Mouse (Mus musculus): ENCODE measurements around the gene Capzb. TPM values are rescaled to one million over a fixed set of nuclear protein-coding genes. Genes with fewer than 3 reads are reported as not detected.

The Capzb gene
- polyA plus RNA-seq, 1 experiment from 2014 or later, result 244 TPM

GRCm38 (mm10) chr4:139309651-139310050, 117.0 kb downstream of the Capzb start:
- Histone ChIP-seq H3K27me3 (ENCODE audit: control insufficient read depth, insufficient read depth, low read length) (no peaks in the 10 kb centered on the region; the same call in 1 of the 2 replicates), H3K27ac (ENCODE audit: low read depth, low read length) (no peak overlapping the region), H3K4me2 (peak overlapping the region; percentile 86), H3K36me3 (ENCODE audit: control insufficient read depth, insufficient read depth, low read length) (peaks cover 4% of the 10 kb centered on the region), H3K4me1 (ENCODE audit: control insufficient read depth, insufficient read depth, low read length) (peaks cover 13% of the 10 kb centered on the region), H3K4me3 (ENCODE audit: low read depth, low read length) (peak overlapping the region; percentile 69), H3K9ac (ENCODE audit: low read length) (peak overlapping the region; percentile 88), H3K9me3 (ENCODE audit: control insufficient read depth, low read length) (no peaks in the 10 kb centered on the region)
- ATAC-seq (ENCODE audit: low FRiP score) (no peak), DNase-seq (ENCODE audit: low spot score, missing footprints) (no peak)
- whole genome bisulfite sequencing, result 23% methylated on average over 6 of the region's 6 CpGs

- H3K4me1 ChIP-seq (ENCODE audit: control insufficient read depth, insufficient read depth, low read length), result peaks cover 13% of the 10 kb centered on the region
These were observed 117.6 kb downstream of the Capzb start, which contains the start of the genes Pqlc2 and Akr7a5 for GRCm38 (mm10) chr4:139310171-139310898. TSS of gene Pqlc2 (minus strand) at chr4:139310708. TSS of gene Akr7a5 (plus strand) at chr4:139310744.

GRCm38 (mm10) chr4:139310899-139311701, 118.4 kb downstream of the Capzb start:
- Histone ChIP-seq H3K9me3 (ENCODE audit: control insufficient read depth, low read length) (no peaks in the 10 kb centered on the region), H3K4me1 (ENCODE audit: control insufficient read depth, insufficient read depth, low read length) (peaks cover 13% of the 10 kb centered on the region), H3K4me2 (peak overlapping the region; percentile 86), H3K27ac (ENCODE audit: low read depth, low read length) (peak overlapping the region; percentile 25; the same call in 1 of the 2 replicates), H3K4me3 (ENCODE audit: low read depth, low read length) (peak overlapping the region; percentile 69), H3K27me3 (ENCODE audit: control insufficient read depth, insufficient read depth, low read length) (no peaks in the 10 kb centered on the region; the same call in 1 of the 2 replicates), H3K36me3 (ENCODE audit: control insufficient read depth, insufficient read depth, low read length) (peaks cover 6% of the 10 kb centered on the region), H3K9ac (ENCODE audit: low read length) (peak overlapping the region; percentile 88)
- WGBS, result under 1% methylated on average over 53 of the region's 53 CpGs
- ATAC-seq (ENCODE audit: low FRiP score) (peak; percentile 82; the same call in 1 of the 2 replicates), DNase-seq (ENCODE audit: low spot score, missing footprints) (peak; percentile 86)

More at GRCm38 (mm10) chr4:139310171-139310898, 117.6 kb downstream of the Capzb start, which contains the start of the genes Pqlc2 and Akr7a5:
- Histone ChIP-seq H3K27me3 (ENCODE audit: control insufficient read depth, insufficient read depth, low read length) (no peaks in the 10 kb centered on the region; the same call in 1 of the 2 replicates), H3K36me3 (ENCODE audit: control insufficient read depth, insufficient read depth, low read length) (peaks cover 4% of the 10 kb centered on the region), H3K27ac (ENCODE audit: low read depth, low read length) (peak within 1 kb of the TSS; percentile 25; the same call in 1 of the 2 replicates), H3K4me3 (ENCODE audit: low read depth, low read length) (peak within 1 kb of the TSS; percentile 69), H3K4me2 (peak within 1 kb of the TSS; percentile 86), H3K9me3 (ENCODE audit: control insufficient read depth, low read length) (no peaks in the 10 kb centered on the region), H3K9ac (ENCODE audit: low read length) (peak within 1 kb of the TSS; percentile 88)
- under 1% methylated on average over 61 of the region's 63 CpGs for WGBS
- ATAC-seq (ENCODE audit: low FRiP score) (peak; percentile 92), DNase-seq (ENCODE audit: low spot score, missing footprints) (peak; percentile 100)

- H3K27me3 ChIP-seq (ENCODE audit: control insufficient read depth, insufficient read depth, low read length), result no peaks in the 10 kb centered on the region; the same call in 1 of the 2 replicates
- peaks cover 13% of the 10 kb centered on the region for H3K4me1 ChIP-seq (ENCODE audit: control insufficient read depth, insufficient read depth, low read length)
- WGBS, result 23% methylated on average over 14 of the region's 14 CpGs
- H3K36me3 ChIP-seq (ENCODE audit: control insufficient read depth, insufficient read depth, low read length), result peaks cover 6% of the 10 kb centered on the region
- H3K9ac ChIP-seq (ENCODE audit: low read length), result peak overlapping the region; percentile 88
- H3K4me3 ChIP-seq (ENCODE audit: low read depth, low read length), result peak overlapping the region; percentile 69
- DNase-seq (ENCODE audit: low spot score, missing footprints) (no peak), ATAC-seq (ENCODE audit: low FRiP score) (no peak)
- no peaks in the 10 kb centered on the region for H3K9me3 ChIP-seq (ENCODE audit: control insufficient read depth, low read length)
- H3K27ac ChIP-seq (ENCODE audit: low read depth, low read length), result no peak overlapping the region
- peak overlapping the region; percentile 86 for H3K4me2 ChIP-seq
These were observed 119.0 kb downstream of the Capzb start for GRCm38 (mm10) chr4:139311707-139312106.

- no peak for ATAC-seq (ENCODE audit: low FRiP score)
- 55% methylated on average over 4 of the region's 4 CpGs for WGBS
- no peak overlapping the region for H3K4me3 ChIP-seq (ENCODE audit: low read depth, low read length)
- H3K27me3 ChIP-seq (ENCODE audit: control insufficient read depth, insufficient read depth, low read length), result no peaks in the 10 kb centered on the region; the same call in 1 of the 2 replicates
- peaks cover 13% of the 10 kb centered on the region for H3K4me1 ChIP-seq (ENCODE audit: control insufficient read depth, insufficient read depth, low read length)
- peaks cover 6% of the 10 kb centered on the region for H3K36me3 ChIP-seq (ENCODE audit: control insufficient read depth, insufficient read depth, low read length)
- H3K9me3 ChIP-seq (ENCODE audit: control insufficient read depth, low read length), result no peaks in the 10 kb centered on the region
- no peak overlapping the region for H3K9ac ChIP-seq (ENCODE audit: low read length)
- H3K27ac ChIP-seq (ENCODE audit: low read depth, low read length), result no peak overlapping the region
- no peak for DNase-seq (ENCODE audit: low spot score, missing footprints)
- H3K4me2 ChIP-seq, result no peak overlapping the region
These were observed 119.9 kb downstream of the Capzb start for GRCm38 (mm10) chr4:139312632-139313031.

- peaks cover 9% of the 10 kb centered on the region for H3K36me3 ChIP-seq (ENCODE audit: control insufficient read depth, insufficient read depth, low read length)
- DNase-seq (ENCODE audit: low spot score, missing footprints) (no peak), ATAC-seq (ENCODE audit: low FRiP score) (no peak)
- no peaks in the 10 kb centered on the region for H3K4me1 ChIP-seq (ENCODE audit: control insufficient read depth, insufficient read depth, low read length)
- no peaks in the 10 kb centered on the region for H3K9me3 ChIP-seq (ENCODE audit: control insufficient read depth, low read length)
- 95% methylated on average over 11 of the region's 11 CpGs for WGBS
- H3K4me2 ChIP-seq, result no peak overlapping the region
- no peak overlapping the region for H3K27ac ChIP-seq (ENCODE audit: low read depth, low read length)
- no peaks in the 10 kb centered on the region for H3K27me3 ChIP-seq (ENCODE audit: control insufficient read depth, insufficient read depth, low read length)
- no peak overlapping the region for H3K9ac ChIP-seq (ENCODE audit: low read length)
- no peak overlapping the region for H3K4me3 ChIP-seq (ENCODE audit: low read depth, low read length)
These were observed 125.8 kb downstream of the Capzb start for GRCm38 (mm10) chr4:139318449-139318848.

- WGBS, result 95% methylated on average over 4 of the region's 4 CpGs
- H3K4me1 ChIP-seq (ENCODE audit: control insufficient read depth, insufficient read depth, low read length), result no peaks in the 10 kb centered on the region
These were observed 127.0 kb downstream of the Capzb start for GRCm38 (mm10) chr4:139319740-139320139.

GRCm38 (mm10) chr4:139330605-139331004, 137.9 kb downstream of the Capzb start:
- no peak overlapping the region; the same call in 1 of the 2 replicates for H3K4me3 ChIP-seq (ENCODE audit: low read depth, low read length)
- 12% methylated on average over 10 of the region's 10 CpGs for WGBS

More at GRCm38 (mm10) chr4:139319740-139320139, 127.0 kb downstream of the Capzb start:
- Histone ChIP-seq H3K36me3 (ENCODE audit: control insufficient read depth, insufficient read depth, low read length) (peaks cover 6% of the 10 kb centered on the region), H3K9ac (ENCODE audit: low read length) (no peak overlapping the region), H3K4me3 (ENCODE audit: low read depth, low read length) (no peak overlapping the region), H3K27ac (ENCODE audit: low read depth, low read length) (no peak overlapping the region), H3K27me3 (ENCODE audit: control insufficient read depth, insufficient read depth, low read length) (no peaks in the 10 kb centered on the region), H3K9me3 (ENCODE audit: control insufficient read depth, low read length) (no peaks in the 10 kb centered on the region), H3K4me2 (no peak overlapping the region)
- ATAC-seq (ENCODE audit: low FRiP score) (no peak), DNase-seq (ENCODE audit: low spot score, missing footprints) (no peak)

More at GRCm38 (mm10) chr4:139330605-139331004, 137.9 kb downstream of the Capzb start:
- Histone ChIP-seq H3K36me3 (ENCODE audit: control insufficient read depth, insufficient read depth, low read length) (no peaks in the 10 kb centered on the region), H3K4me2 (peak overlapping the region; percentile 27; the same call in 1 of the 2 replicates), H3K27me3 (ENCODE audit: control insufficient read depth, insufficient read depth, low read length) (no peaks in the 10 kb centered on the region), H3K9me3 (ENCODE audit: control insufficient read depth, low read length) (no peaks in the 10 kb centered on the region), H3K27ac (ENCODE audit: low read depth, low read length) (no peak overlapping the region), H3K9ac (ENCODE audit: low read length) (no peak overlapping the region), H3K4me1 (ENCODE audit: control insufficient read depth, insufficient read depth, low read length) (no peaks in the 10 kb centered on the region)
- ATAC-seq (ENCODE audit: low FRiP score) (peak; percentile 44; the same call in 1 of the 2 replicates), DNase-seq (ENCODE audit: low spot score, missing footprints) (peak; percentile 94)
